Mouse (Mus musculus) gastrocnemius, postnatal 36 days (tissue): ENCODE data around the gene Akap9. TPM values are rescaled to one million over a fixed set of nuclear protein-coding genes. Genes with fewer than 3 reads are reported as not detected.
A peak's percentile ranks its signal among the peaks of the same experiment; 100 is the strongest.

Experiments
- DNase-seq, 2 experiments: peaks; one replicate each; pipeline ENCODE4 v3.0.0; 2022
- intact Hi-C: fragments of 180-260 bp; cut with DNase I; formaldehyde crosslinking; loops from one replicate; pipeline ENCODE4 v1.15.1; 2025
- total RNA-seq, 2 experiments: library from RNA; stranded (reverse); gene quantifications; 2 replicates each; pipeline ENCODE4 v1.2.3; 2021

Gene Akap9
- total RNA-seq, 2 experiments from 2014 or later, result 40.3 to 42.4 TPM

DNA sequence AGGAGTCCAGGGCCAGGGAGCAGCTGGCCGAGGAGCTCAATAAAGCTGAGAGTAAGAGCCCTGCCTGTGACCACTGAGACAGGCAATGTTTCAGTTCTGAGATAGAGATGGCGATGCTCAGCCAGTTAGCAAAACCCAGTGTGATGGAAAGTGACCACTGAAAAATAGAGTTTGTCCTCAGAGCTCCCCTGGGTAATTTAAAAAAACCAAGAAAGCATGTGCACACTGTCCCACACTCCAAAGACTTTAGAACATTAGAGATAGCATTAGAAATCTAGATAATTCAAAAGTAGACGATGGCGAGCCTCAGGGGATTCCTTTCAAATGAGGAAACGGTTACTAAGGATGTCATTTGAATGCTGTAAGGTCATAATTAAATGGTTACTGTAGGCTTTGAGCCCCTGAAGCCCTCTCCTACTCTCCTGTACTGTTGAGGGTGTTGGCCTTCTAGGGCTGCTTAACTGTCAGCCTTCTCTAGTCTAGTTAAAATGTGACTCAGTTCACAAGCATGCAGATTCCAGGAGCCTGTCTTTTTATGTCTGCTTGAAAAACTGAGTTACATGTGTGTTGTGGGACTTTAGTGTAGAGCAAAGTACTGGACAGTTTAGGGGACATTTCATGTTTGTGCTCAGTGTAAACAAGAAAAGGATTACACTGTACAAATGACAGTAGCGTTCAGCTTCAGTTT is 100.8 kb downstream of the Akap9 start:
- no peak for DNase-seq
- intact Hi-C loops, result no loop called here

GRCm38 (mm10) chr5:4031846-4032245 is 104.0 kb downstream of the Akap9 start:
- intact Hi-C loops, result no loop called here
- DNase-seq, result no peak

- intact Hi-C loops, result no loop called here
- DNase-seq, result no peak
Measured at GRCm38 (mm10) chr5:4036686-4037085, 108.8 kb downstream of the Akap9 start.

GRCm38 (mm10) chr5:4039351-4039750 is 111.5 kb downstream of the Akap9 start:
- DNase-seq, result no peak
- intact Hi-C loops, result no loop called here

- DNase-seq, result no peak
- intact Hi-C loops, result no loop called here
Measured at GRCm38 (mm10) chr5:4040372-4040771, 112.5 kb downstream of the Akap9 start.

- no peak for DNase-seq
- intact Hi-C loops, result no loop called here
Measured at GRCm38 (mm10) chr5:4040922-4041321, 113.1 kb downstream of the Akap9 start.

GRCm38 (mm10) chr5:4060313-4060712 is 132.5 kb downstream of the Akap9 start:
- intact Hi-C loops, result loop anchor here (10.0 kb wide), 1 partner anchor 236 kb away; no protein-coding TSS in a partner anchor

GRCm38 (mm10) chr5:4066476-4067115 is 138.7 kb downstream of the Akap9 start:
- intact Hi-C loops, result loop anchor here (10.0 kb wide), 1 partner anchor 242 kb away; no protein-coding TSS in a partner anchor
- no peak for DNase-seq

More at GRCm38 (mm10) chr5:4060313-4060712, 132.5 kb downstream of the Akap9 start:
- no peak for DNase-seq

DNA sequence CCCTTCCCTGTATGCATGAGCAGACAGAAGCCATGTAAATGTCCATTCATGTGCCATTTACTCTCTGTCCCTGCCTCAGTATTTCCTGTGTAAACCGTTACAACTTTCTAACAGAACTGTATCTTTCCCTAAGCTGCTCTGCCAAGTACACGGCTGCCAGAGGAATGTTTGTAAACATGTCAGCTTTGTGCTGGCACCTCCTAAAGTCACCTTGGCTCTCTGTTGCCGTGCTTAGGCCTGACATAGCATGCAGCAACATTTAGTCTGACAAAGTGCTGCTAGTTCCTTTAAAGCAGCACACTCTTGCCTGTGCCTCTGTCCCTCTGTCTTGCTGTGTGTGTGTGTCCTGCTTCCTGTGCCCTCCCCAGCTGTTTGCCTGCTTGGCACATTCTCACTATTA is 139.3 kb downstream of the Akap9 start:
- no peak for DNase-seq
- intact Hi-C loops, result loop anchor here (10.0 kb wide), 1 partner anchor 242 kb away; no protein-coding TSS in a partner anchor

GRCm38 (mm10) chr5:4079086-4079485 is 151.2 kb downstream of the Akap9 start:
- no peak for DNase-seq
- intact Hi-C loops, result no loop called here

- DNase-seq, result no peak
Measured at GRCm38 (mm10) chr5:4080861-4081260, 153.0 kb downstream of the Akap9 start.

DNA sequence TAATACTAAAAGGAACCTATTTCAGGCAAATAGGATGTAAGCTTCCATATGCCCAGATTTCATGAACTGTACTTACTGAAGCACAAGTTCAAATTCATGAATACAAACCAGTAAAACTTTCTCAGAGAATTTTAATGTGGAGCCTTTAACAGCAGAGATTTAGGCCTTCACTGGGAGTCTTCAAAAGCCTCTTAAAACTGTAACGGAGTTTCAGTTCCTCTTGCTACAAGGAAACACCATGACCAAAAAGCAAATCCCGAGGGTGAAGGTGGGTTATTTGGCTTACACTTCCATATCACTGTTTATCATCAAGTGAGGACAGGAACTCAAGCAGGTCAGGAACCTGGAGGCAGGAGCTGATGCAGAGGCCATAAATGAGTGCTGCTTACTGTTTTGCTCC is 153.7 kb downstream of the Akap9 start:
- intact Hi-C loops, result no loop called here
- DNase-seq, result no peak

More at GRCm38 (mm10) chr5:4080861-4081260, 153.0 kb downstream of the Akap9 start:
- intact Hi-C loops, result no loop called here

GRCm38 (mm10) chr5:4084948-4085347 is 157.1 kb downstream of the Akap9 start:
- intact Hi-C loops, result no loop called here

GRCm38 (mm10) chr5:4086309-4086708 is 158.5 kb downstream of the Akap9 start:
- no peak for DNase-seq
- intact Hi-C loops, result no loop called here

More at GRCm38 (mm10) chr5:4084948-4085347, 157.1 kb downstream of the Akap9 start:
- DNase-seq, result no peak

GRCm38 (mm10) chr5:4088190-4088589 is 160.3 kb downstream of the Akap9 start:
- DNase-seq, result no peak
- intact Hi-C loops, result no loop called here

- intact Hi-C loops, result no loop called here
- no peak for DNase-seq
Measured at GRCm38 (mm10) chr5:4094471-4094870, 166.6 kb downstream of the Akap9 start.

DNA sequence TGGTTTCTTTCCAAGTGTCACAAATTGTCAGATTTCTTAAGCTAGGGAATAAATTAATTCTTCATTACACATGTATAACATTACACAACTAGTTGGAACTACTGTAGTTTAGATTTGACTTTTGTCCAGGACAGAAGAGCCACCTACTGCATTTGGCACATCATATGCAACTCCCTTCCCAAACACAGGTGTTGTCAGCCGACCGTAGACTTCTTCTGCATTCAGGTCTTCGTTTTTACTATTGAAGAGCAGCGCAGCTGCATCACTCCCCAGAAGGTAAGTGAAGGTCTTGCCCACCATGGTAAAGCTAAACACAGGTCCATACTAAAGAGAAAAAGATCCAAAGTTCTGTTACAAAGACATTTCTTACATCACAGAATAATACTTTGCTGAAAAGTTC is 173.2 kb downstream of the Akap9 start:
- intact Hi-C loops, result loop anchor here (10.0 kb wide), 1 partner anchor 94 kb away; the partner anchor contains the start of gene Mterf1b
- DNase-seq, result no peak

- no peak for DNase-seq
- intact Hi-C loops, result loop anchor here (10.0 kb wide), 1 partner anchor 93 kb away; the partner anchor contains the start of gene Mterf1b
Measured at GRCm38 (mm10) chr5:4101770-4102169, 173.9 kb downstream of the Akap9 start.

DNA sequence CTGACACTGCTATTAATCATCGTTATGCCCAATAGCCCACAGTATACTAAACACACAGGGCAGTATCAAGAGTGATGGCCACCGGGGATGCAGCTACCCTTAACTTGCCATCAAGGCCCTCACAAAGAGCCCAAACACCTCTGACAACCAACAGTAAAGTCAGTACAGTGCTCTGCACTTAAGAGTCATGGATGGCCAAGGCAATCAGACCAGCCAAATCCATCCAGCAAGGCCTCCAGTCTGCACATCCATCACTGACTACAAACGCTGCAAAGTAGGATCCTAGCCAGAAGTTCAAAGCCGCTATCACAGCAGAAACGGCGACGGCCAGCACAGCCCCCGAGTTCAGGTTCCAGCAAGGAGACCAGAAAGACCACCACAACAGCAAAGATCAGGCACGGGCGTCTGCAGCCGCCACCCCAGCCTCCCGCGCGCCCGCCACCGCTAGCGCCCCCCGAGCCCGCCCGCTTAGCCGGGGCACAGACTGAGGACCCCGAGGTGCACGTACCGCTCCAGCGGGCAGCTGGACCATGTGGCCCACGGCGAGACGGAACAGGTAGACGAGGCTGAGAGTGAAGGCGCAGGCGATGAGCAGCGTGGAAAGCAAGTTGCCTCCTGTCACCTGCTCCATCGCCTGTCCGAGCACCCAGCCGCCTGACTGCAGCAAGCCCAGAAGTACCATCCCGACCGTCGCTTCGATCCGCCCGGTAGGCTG is 175.9 kb downstream of the Akap9 start:
- intact Hi-C loops, result loop anchor here (10.0 kb wide), 1 partner anchor 91 kb away; the partner anchor contains the start of gene Mterf1b
- no peak for DNase-seq

DNA sequence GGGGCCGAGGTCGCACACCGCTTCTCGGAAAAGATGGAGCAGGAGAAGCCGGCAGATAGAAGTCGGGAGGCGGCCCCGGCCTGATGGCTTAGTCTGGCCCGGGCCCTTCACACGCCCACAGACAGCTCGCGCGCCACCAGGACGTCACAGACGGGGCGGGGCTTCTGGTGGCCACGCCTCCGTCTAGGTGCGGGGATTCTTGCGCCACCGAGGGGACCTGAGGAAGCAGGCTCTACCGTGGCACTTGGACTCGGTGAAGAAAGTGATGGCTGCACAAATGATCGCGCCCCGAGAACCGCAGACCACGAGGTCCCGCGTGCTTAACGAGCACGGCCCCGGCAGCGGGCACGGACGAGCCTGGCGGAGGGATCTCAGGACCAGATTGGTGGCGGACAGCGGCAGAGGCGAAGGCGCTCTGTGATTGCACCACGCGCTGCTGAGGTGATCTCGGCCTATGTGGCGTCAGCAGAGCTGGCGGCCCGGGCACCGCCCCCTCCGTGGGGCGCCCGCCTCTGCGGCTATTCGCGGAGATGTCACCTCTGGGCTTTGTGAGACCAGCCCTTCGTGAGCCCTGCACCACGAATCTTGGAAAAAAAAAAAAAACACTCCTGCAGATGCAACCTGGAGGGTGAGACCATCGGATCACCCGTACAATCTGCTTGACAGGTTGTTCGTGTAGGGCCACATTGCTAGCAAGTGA is 176.6 kb downstream of the Akap9 start, which contains the start of gene Cyp51:
Cyp51 (minus strand) TSS at position 406 of the 700 bp plus-strand sequence.
- intact Hi-C loops, result loop anchor here (10.0 kb wide), 1 partner anchor 90 kb away; the partner anchor contains the start of gene Mterf1b
- peak; percentile 79 to 82 for DNase-seq
